Mouse (Mus musculus) cortical plate, adult 2 months (tissue): ENCODE measurements around the gene 2510002D24Rik.

Source experiments
- CTCF ChIP-seq: fragments of 200-500 bp; IDR thresholded peaks from 2 replicates; pipeline ENCODE4 v1.5.1; 2011; ENCODE audit warnings: mild to moderate bottlenecking, control low read depth, low read length; ENCODE audit not compliant: insufficient read depth; ENCODE audit errors: extremely low read depth
- POLR2A ChIP-seq: fragments of 200-500 bp; IDR thresholded peaks from 2 replicates; pipeline ENCODE4 v1.6.1; 2011; ENCODE audit warnings: mild to moderate bottlenecking, low read length, control low read depth; ENCODE audit not compliant: insufficient read depth; ENCODE audit errors: extremely low read depth

- TF ChIP-seq POLR2A (no peak), CTCF (no peak)
Observed at GRCm38 (mm10) chr16:18829102-18829501, 7.3 kb upstream of the 2510002D24Rik start.
